Mouse (Mus musculus) ovary, postnatal 36 days (tissue): ENCODE results near the gene Gm525.
"Not testable (repeated sequence)": the region's sequence is repeated elsewhere in the genome, so short reads cannot be mapped to it uniquely, and the experiment has no call there.

Experiments
- DNase-seq: peaks from one replicate; pipeline ENCODE4 v3.0.0; 2022; ENCODE audit warnings: low spot score, mixed read lengths

Gene Gm525

DNA sequence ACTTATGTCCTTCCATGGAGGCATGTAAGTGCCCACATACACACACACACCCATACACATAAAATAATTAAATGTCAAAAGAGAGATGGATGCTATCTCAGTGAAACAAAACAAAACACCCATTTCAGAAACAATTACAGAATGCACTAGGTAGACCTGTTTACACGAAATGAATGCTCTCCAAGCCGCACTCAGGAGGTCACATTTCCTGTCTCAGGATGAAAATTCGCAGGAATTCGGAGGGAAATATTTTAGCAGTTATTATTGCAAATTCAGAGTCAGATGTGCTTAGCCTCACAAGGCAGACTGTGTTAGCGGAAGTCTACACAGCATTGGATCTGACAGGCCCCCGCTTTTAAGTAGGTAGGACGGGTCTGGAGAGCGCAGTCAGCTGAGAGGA, at the start of gene Gm525:
TSS of gene Gm525 (plus strand) at position 301 of the 400 bp plus-strand sequence.
- no peak for DNase-seq

DNA sequence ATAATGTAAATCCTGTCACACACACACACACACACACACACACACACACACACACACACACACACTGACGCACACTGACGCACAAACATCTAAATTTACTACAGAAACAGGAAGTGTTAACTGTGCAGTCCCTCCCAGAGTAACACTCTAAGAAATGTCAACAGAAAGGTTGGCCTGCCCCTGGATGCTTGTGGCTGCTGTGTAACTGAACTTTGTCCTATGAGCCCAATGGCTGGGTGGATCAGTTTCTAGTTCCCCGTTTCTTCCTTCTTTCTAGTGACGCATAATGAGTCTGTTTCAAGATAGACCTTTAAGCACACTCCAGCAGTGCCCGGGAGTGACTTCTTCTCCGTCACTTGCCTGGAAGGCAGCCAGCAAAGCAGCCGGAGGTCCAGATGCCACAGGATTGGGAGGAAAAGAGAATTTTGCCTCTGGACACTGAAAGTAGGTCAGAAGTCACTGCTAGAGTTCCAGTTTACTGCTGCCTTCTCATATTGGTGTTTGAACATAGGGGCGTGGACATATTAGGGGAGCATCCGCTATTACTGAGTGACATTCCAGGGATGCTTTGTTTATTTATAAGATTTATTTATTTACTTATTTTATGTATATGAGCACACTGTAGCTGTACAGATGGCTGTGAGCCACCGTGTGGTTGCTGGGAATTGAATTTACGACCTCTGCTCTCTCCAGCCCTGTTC, 49.3 kb upstream of the Gm525 start:
- peak; percentile 66 for DNase-seq

GRCm38 (mm10) chr11:89025603-89026002, 48.0 kb upstream of the Gm525 start:
- DNase-seq = no peak

GRCm38 (mm10) chr11:89026117-89026516, 47.5 kb upstream of the Gm525 start:
- DNase-seq = no peak

- no peak for DNase-seq
These were observed 45.7 kb upstream of the Gm525 start for GRCm38 (mm10) chr11:89027955-89028361.

DNA sequence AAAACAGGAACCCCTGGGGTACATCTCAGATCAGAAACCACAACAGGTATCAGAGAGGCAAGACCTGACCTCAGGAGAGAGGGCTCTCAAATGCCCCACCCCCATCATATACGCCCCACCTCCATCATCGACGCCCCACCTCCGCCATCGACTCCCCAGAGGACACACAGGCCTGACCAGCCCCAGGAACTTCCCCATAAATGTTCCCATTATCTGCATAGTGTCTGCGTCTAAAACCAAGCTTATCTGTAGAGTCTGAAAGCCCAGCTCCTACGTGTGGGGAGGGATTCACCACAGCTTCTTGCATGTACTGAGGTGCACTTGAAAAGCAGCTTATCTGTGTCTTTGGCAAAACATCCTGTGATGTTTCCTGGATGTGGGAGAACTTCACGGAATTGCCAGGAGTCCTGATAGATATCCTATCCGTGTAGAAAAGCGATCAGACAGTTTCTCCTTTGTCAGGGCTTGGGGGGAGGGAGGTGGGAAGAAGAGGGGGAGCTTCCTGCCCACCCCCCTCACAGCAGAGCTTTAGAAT, 44.7 kb upstream of the Gm525 start:
- DNase-seq = no peak

GRCm38 (mm10) chr11:89030552-89030951, 43.1 kb upstream of the Gm525 start:
- no peak for DNase-seq

- DNase-seq = no peak
These were observed 42.5 kb upstream of the Gm525 start for GRCm38 (mm10) chr11:89031189-89031588.

DNA sequence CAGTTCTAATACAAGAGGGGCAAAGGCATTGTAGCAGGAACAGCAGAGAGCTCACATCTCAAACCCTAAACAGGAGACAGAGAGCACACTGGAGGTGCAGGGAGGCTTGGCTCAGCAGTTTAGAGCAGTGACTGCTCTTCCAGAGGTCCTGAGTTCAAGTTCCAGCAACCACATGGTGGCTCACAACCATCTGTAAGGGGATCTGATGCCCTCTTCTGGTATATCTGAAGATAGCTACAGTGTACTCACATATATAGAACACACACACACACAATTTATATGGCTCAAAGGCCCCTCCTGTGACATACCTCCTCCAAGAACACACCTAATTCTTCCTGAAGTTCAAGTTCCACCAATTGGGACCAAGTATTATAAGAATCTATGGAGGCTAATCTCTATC, 39.0 kb upstream of the Gm525 start:
- no peak for DNase-seq

DNA sequence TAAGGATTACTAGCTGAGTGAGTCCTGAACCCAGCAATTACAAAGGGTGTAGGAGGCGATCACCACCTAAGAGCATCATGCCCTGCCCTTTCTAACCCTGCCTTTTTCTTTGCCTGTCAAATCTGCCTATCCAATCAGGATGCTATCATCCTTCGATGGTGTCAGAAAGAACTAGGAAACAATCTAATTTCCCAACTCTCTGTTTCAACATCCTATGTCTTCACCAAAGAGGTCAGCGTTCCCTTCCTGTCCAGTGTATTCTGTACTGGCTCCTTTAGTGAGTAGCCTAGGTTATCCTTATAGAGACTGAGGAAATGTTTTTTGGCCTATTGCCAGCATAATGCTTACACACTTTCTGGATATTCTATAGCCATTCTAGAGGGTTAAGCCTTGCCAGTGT, 38.1 kb upstream of the Gm525 start:
- DNase-seq = no peak

- DNase-seq = no peak
These were observed 35.1 kb upstream of the Gm525 start for GRCm38 (mm10) chr11:89038496-89038895.

GRCm38 (mm10) chr11:89039325-89039724, 34.3 kb upstream of the Gm525 start:
- DNase-seq = peak; percentile 58

DNA sequence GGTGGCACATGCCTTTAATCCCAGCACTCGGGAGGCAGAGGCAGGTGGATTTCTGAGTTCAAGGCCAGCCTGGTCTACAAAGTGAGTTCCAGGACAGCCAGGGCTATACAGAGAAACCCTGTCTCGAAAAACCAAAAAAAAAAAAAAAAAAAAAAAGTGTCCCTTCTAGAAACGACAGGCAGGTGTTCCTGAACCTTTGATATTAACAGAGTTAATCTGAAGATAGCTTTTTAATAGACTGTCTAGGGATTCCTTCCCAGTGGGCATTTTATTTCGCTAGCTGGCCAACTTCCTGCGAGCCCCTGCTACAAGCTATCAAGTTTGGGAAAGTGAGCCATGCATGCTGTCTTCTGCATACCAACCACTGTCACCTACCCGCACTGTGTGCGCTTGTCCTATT, 32.6 kb upstream of the Gm525 start:
- DNase-seq = not testable (repeated sequence)

DNA sequence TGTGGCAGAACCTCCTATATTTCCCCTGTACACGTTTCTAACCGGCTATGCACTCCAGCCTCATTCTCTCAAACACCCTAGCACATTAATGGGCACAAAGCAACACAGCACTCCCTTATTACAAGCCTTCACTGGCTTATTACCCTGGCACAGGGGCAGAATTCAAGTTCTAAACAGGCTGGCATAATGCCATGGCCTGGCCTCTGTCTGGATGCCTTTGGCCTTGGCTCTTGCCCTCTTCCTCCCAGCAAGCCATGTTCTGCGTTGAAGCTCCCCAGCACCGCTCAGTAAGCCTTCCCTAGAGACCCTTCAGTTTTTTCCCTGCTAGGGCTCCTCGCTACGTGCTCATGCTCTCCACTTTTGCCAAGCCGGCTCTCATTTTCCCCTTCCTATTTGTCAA, 30.6 kb upstream of the Gm525 start:
- no peak for DNase-seq

DNA sequence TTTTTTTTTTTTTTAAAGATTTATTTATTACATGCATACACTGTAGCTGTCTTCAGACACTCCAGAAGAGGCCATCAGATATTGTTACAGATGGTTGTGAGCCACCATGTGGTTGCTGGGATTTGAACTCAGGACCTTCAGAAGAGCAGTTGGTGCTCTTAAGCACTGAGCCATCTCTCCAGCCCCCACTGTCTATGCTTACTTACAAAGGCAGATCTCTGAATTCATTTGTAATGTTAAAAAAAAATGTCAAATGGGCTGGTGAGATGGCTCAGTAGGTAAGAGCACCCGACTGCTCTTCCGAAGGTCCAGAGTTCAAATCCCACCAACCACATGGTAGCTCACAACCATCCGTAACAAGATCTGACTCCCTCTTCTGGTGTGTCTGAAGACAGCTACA, 28.1 kb upstream of the Gm525 start:
- DNase-seq = not testable (repeated sequence)

- no peak for DNase-seq
These were observed 27.6 kb upstream of the Gm525 start for GRCm38 (mm10) chr11:89046021-89046420.

DNA sequence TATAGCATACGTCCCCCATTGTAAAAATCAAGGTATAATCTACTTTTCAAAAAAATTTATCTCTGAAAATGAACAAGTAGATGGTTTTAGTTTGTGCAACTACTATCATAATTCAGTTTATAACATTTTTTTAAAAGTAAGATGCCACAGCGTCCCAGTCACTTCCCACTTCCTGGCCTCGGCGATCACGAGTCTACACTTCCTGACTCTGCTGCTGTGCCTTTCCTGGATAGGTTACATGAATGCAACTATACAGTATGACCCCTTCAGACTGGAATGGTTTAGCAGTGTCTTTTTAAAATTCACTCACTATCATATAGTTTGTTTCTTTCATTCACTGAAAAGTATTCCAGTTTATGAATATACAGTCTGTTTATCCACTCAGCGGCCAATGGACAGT, 21.9 kb upstream of the Gm525 start:
- no peak for DNase-seq

DNA sequence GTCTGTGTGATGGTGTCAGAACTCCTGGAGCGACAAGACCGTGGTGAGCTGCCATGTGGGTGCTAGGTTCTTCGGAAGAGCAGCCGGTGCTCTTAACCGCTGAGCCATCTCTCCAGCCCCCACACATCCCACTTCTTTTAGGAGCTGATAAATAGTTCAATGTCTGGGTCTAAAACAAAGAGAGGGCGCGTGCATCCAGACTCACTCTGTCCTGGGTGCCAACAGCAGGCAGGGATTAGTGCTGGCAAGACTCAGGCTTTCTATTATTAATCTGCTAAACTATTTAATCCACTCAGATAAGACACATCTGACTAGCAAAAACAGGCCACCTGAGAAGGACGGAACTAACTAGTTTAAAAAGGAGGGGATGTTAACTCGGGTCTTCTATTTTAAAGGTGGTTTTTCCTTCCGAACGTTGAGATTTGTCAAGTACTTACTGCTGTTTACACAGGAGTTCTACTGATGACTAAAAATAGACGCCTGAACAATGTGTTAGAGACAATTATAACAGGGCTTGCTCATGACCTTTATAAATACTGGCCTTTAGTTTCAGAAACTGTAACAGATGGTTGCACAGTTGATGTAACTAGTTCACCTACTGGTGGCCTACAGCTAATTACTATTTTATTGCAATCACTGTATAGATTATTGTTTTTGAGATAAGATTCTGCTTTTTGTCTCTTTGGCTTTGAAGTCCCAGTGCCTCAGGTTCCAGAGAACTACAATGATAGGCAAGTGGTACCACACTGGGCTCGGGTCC, 17.5 kb upstream of the Gm525 start:
- no peak for DNase-seq

DNA sequence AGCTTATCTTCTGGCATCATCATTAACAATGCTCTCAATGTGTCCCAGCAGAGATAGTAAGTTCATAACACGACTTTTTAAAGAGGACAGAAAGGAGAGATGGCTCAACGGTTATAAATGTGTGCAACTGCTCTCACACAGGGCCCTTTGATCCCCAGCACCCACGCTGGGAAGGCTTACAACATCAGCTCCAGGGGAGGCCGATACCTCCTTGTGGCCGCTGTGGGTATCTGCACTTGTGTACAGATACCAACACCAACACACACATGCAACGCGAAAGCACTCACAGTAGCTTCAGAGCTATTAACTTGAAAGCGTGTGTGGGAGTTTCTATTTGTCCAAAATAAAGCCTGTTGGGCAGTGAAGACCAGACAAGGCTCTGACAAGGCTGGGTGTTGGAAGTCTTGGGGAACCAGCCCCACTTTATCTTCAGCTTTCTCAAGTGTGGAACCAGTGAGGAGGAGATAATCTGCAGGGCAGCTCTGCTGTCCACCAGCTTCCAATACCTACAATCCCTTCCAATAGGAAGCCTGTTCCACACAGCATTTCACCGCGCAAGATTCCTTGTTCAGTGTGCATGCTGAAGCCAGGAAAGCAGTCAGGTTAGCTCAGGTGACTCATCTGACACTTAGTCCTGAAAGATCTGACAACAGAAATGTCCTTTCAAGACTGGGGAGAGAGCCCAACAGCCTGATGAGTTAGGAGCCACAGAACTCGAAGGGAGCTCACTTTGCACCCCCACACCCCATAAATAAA, 14.9 kb upstream of the Gm525 start:
- DNase-seq = no peak

GRCm38 (mm10) chr11:89059919-89060422, 13.7 kb upstream of the Gm525 start:
- no peak for DNase-seq

GRCm38 (mm10) chr11:89060423-89061089, 13.1 kb upstream of the Gm525 start:
- peak; percentile 87 for DNase-seq

- DNase-seq = no peak
These were observed 12.3 kb upstream of the Gm525 start for GRCm38 (mm10) chr11:89061362-89061761.
